Comparison of ENCODE assay signal across 7 mouse cellular contexts in the genomic region with DNA sequence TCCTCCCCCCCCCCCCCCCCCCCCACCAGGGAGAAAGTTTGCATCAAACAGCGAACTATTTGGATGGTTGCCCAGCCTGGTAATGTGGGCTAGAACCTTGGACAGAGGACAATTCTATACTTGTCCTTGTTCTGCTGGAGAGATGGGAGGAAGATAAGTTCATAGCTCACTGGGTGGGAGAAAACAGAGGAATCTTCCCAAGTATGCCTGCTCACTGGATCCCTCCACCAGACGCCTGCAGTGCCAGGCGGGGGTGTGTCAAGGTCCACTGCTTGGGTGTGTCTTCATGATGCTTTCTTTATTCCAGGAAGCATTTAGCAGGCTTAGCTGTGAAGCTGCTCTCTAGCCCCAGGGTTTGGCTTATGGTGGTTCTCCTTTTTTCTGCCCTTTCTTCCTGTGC. TPM values are rescaled to one million over a fixed set of nuclear protein-coding genes. Genes with fewer than 3 reads are reported as not detected.
DNase-seq lines count a peak whose midpoint lies in the region; ATAC-seq and TF ChIP-seq lines count a peak whose summit lies in the region.

No protein-coding gene starts in this region.

- 18% methylated on average over 3 of the region's 3 CpGs for WGBS in lung, embryonic 16.5 days
- 4% methylated on average over 3 of the region's 3 CpGs for WGBS in forebrain, postnatal 0 days
- 11% methylated on average over 3 of the region's 3 CpGs for WGBS in midbrain, postnatal 0 days

- H3K27me3 ChIP-seq in lung, embryonic 16.5 days (ENCODE audit: control insufficient read depth, insufficient read depth, low read depth, low read length): no peaks in the 10 kb centered on the region
- H3K27me3 ChIP-seq in forebrain, postnatal 0 days (ENCODE audit: insufficient read depth, low read length): no peaks in the 10 kb centered on the region
- H3K27me3 ChIP-seq in midbrain, postnatal 0 days (ENCODE audit: insufficient read depth, low read length): no peaks in the 10 kb centered on the region

- H3K4me2 ChIP-seq in lung, embryonic 16.5 days (ENCODE audit: low read depth, low read length): no peak overlapping the region
- no peak overlapping the region for H3K4me2 ChIP-seq in forebrain, postnatal 0 days (ENCODE audit: low read depth)
- no peak overlapping the region for H3K4me2 ChIP-seq in midbrain, postnatal 0 days (ENCODE audit: low read depth, low read length, poor library complexity, severe bottlenecking)

- H3K9me3 ChIP-seq in lung, embryonic 16.5 days (ENCODE audit: control insufficient read depth, low read length): no peaks in the 10 kb centered on the region
- no peaks in the 10 kb centered on the region for H3K9me3 ChIP-seq in forebrain, postnatal 0 days (ENCODE audit: low read length)
- no peaks in the 10 kb centered on the region for H3K9me3 ChIP-seq in midbrain, postnatal 0 days (ENCODE audit: low read length)

- no peak overlapping the region; the same call in 1 of the 2 replicates for H3K9ac ChIP-seq in lung, embryonic 16.5 days (ENCODE audit: low read length)
- no peak overlapping the region for H3K9ac ChIP-seq in forebrain, postnatal 0 days
- H3K9ac ChIP-seq in midbrain, postnatal 0 days (replicated peaks; ENCODE audit: low read length, poor library complexity, severe bottlenecking): no peak overlapping the region

- TF ChIP-seq CTCF in forebrain, postnatal 0 days (IDR thresholded peaks at IDR 0.05; ENCODE audit: low read depth): no peak
- TF ChIP-seq CTCF in midbrain, postnatal 0 days (IDR thresholded peaks at IDR 0.05): no peak

- peaks cover 77% of the 10 kb centered on the region for H3K4me1 ChIP-seq in lung, embryonic 16.5 days (replicated peaks; ENCODE audit: control insufficient read depth, insufficient read depth, low read length)
- H3K4me1 ChIP-seq in forebrain, postnatal 0 days (ENCODE audit: insufficient read depth): peaks cover 20% of the 10 kb centered on the region
- no peaks in the 10 kb centered on the region; the same call in none of the 2 replicates for H3K4me1 ChIP-seq in midbrain, postnatal 0 days (ENCODE audit: insufficient read depth, low read length)

- no peaks in the 10 kb centered on the region for H3K36me3 ChIP-seq in lung, embryonic 16.5 days (ENCODE audit: control insufficient read depth, insufficient read depth, low read length)
- no peaks in the 10 kb centered on the region for H3K36me3 ChIP-seq in forebrain, postnatal 0 days (ENCODE audit: insufficient read depth)
- H3K36me3 ChIP-seq in midbrain, postnatal 0 days (ENCODE audit: insufficient read depth, low read length): no peaks in the 10 kb centered on the region

- peak overlapping the region; percentile 62; the same call in 1 of the 2 replicates for H3K27ac ChIP-seq in lung, embryonic 16.5 days (ENCODE audit: low read length)
- H3K27ac ChIP-seq in forebrain, postnatal 0 days (ENCODE audit: low read depth, low read length): peak overlapping the region; percentile 42; the same call in 1 of the 2 replicates
- 0 out of 2 replicates have a peak overlapping the region, but pooled peaks have one; percentile 38 for H3K27ac ChIP-seq in midbrain, postnatal 0 days (ENCODE audit: low read depth, low read length)

- H3K4me3 ChIP-seq in lung, embryonic 16.5 days (ENCODE audit: low read length): no peak overlapping the region
- no peak overlapping the region for H3K4me3 ChIP-seq in forebrain, postnatal 0 days (ENCODE audit: low read depth, low read length)
- H3K4me3 ChIP-seq in midbrain, postnatal 0 days (ENCODE audit: low read depth, low read length): no peak overlapping the region

- DNase-seq in lung, postnatal 25 days (ENCODE audit: low spot score): no peak
- peak; percentile 7 for DNase-seq in adrenal gland, postnatal 25 days
- DNase-seq in forebrain, postnatal 0 days: no peak
- peak; percentile 73 for DNase-seq in kidney, postnatal 10 days
- peak; percentile 21 for DNase-seq in midbrain, postnatal 0 days (ENCODE audit: low spot score)
- DNase-seq in layer of hippocampus, postnatal 14 days (ENCODE audit: low spot score in 2 of 2): no peak

- ATAC-seq in lung, embryonic 16.5 days (ENCODE audit: low read depth): peak; percentile 18; the same call in 1 of the 2 replicates
- no peak for ATAC-seq in forebrain, postnatal 0 days
- no peak for ATAC-seq in midbrain, postnatal 0 days (ENCODE audit: low FRiP score)

RNA-seq across cellular contexts. Expression of a gene that starts 34.5 kb away (rescaled TPM):
- polyA plus RNA-seq in lung, embryonic 16.5 days (2015; fragmentation: Nextera tagmentation; extraction: Ambion mirVana): 142 and 157 TPM in 2 replicates
- 39.2 and 39.4 TPM in 2 replicates for total RNA-seq in adrenal gland, postnatal 25 days (2021)
- 87.2 and 104 TPM in 2 replicates for total RNA-seq in forebrain, postnatal 0 days (2014; rRNA removed)
- polyA plus RNA-seq in forebrain, postnatal 0 days (2015; fragmentation: Nextera tagmentation; extraction: Ambion mirVana): 85.9 and 104 TPM in 2 replicates
- 95.9 and 100 TPM in 2 replicates for total RNA-seq in midbrain, postnatal 0 days (2014; rRNA removed)
- 87.7 and 96.0 TPM in 2 replicates for polyA plus RNA-seq in midbrain, postnatal 0 days (2015; fragmentation: Nextera tagmentation; extraction: Ambion mirVana)
- total RNA-seq in layer of hippocampus, postnatal 14 days (2021): 100 to 1,000 TPM; 116 to 118 TPM

Comparison
In these comparisons a context has a peak if more than half of its experiments do, and no peak if none do; other contexts are left out.
1. DNase-seq: peak in adrenal gland, postnatal 25 days (single experiment), kidney, postnatal 10 days (single experiment) and midbrain, postnatal 0 days (single experiment); none in lung, postnatal 25 days (single experiment), forebrain, postnatal 0 days (single experiment) and layer of hippocampus, postnatal 14 days (0 of 2).
2. Peak in every context shown above with its lines, with median percentiles within 50 percentile points of each other: H3K27ac ChIP-seq.